Mouse (Mus musculus): ENCODE data around the gene Bcs1l.

DNA sequence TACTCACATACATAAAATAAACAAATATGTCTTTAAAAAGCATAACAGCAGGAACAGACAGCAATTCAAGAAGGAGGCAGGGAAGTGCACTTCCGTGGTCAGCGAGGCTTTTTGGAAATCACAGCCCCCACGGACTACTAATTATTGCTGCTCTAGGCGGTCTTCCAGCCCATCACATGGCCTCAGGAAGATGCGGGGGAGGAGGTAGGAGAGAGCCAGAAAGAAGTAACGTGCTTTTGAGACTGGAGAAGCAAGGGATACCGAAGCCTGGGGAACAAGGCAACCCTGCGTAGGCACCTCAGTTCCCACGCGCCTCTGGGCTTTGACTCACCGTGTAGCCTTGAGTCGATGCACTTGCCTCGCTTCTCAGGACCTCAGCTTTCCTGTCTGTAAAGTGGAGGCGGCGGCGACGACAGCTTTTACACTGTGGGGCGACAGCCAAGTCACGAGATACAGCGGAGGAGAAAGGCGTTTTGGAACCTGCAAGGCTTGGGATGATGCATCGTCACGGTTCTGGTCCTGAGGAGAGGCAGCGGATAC lies 786 bp upstream of the Bcs1l start:
- TF ChIP-seq GATA1 (IDR thresholded peaks at IDR 0.05; ENCODE audit: borderline replicate concordance, low read length), result no peak
- TF ChIP-seq FLI1 (IDR thresholded peaks at IDR 0.05; ENCODE audit: low read length), result no peak
